Mouse (Mus musculus): Measurements from ENCODE around the gene Igfbp1. TPM values are rescaled to one million over a fixed set of nuclear protein-coding genes. Genes with fewer than 3 reads are reported as not detected.
A peak's percentile ranks its signal among the peaks of the same experiment; 100 is the strongest.

Igfbp1 gene
- polyA plus RNA-seq, 1 experiment from 2014 or later: 8.5 TPM

- H3K9me3 ChIP-seq (replicated peaks; ENCODE audit: control insufficient read depth, low read length): no peaks in the 10 kb centered on the region
- H3K4me2 ChIP-seq (ENCODE audit: low read depth, low read length): no peak overlapping the region
- 52% methylated on average over 8 of the region's 8 CpGs for WGBS
- H3K27ac ChIP-seq (ENCODE audit: low read length): no peak overlapping the region
- no peaks in the 10 kb centered on the region for H3K4me1 ChIP-seq (ENCODE audit: control insufficient read depth, insufficient read depth, low read length)
- no peak overlapping the region for H3K9ac ChIP-seq (ENCODE audit: low read length)
- H3K27me3 ChIP-seq (ENCODE audit: control insufficient read depth, insufficient read depth, low read length): no peaks in the 10 kb centered on the region
- ATAC-seq (ENCODE audit: insufficient read depth, low FRiP score): no peak
- no peak overlapping the region for H3K4me3 ChIP-seq (replicated peaks; ENCODE audit: low read length)
- H3K36me3 ChIP-seq (ENCODE audit: control insufficient read depth, insufficient read depth, low read length): no peaks in the 10 kb centered on the region
These were observed 10.1 kb upstream of the Igfbp1 start for GRCm38 (mm10) chr11:7187472-7187871.

GRCm38 (mm10) chr11:7188469-7188868, 9.1 kb upstream of the Igfbp1 start, which contains the start of gene Gm11985:
Gm11985 (minus strand) TSS chr11:7188569.
- 78% methylated on average over 13 of the region's 13 CpGs for whole genome bisulfite sequencing
- no peaks in the 10 kb centered on the region for H3K9me3 ChIP-seq (replicated peaks; ENCODE audit: control insufficient read depth, low read length)
- H3K36me3 ChIP-seq (ENCODE audit: control insufficient read depth, insufficient read depth, low read length): no peaks in the 10 kb centered on the region
- H3K4me1 ChIP-seq (ENCODE audit: control insufficient read depth, insufficient read depth, low read length): no peaks in the 10 kb centered on the region
- H3K27me3 ChIP-seq (ENCODE audit: control insufficient read depth, insufficient read depth, low read length): no peaks in the 10 kb centered on the region
- H3K4me3 ChIP-seq (replicated peaks; ENCODE audit: low read length): no peak within 1 kb of the TSS
- H3K27ac ChIP-seq (ENCODE audit: low read length): no peak within 1 kb of the TSS
- H3K4me2 ChIP-seq (ENCODE audit: low read depth, low read length): no peak within 1 kb of the TSS
- H3K9ac ChIP-seq (ENCODE audit: low read length): no peak within 1 kb of the TSS
- ATAC-seq (ENCODE audit: insufficient read depth, low FRiP score): no peak

GRCm38 (mm10) chr11:7192710-7193109, 4.9 kb upstream of the Igfbp1 start:
- Histone ChIP-seq H3K36me3 (ENCODE audit: control insufficient read depth, insufficient read depth, low read length) (no peaks in the 10 kb centered on the region), H3K27me3 (ENCODE audit: control insufficient read depth, insufficient read depth, low read length) (no peaks in the 10 kb centered on the region), H3K4me1 (ENCODE audit: control insufficient read depth, insufficient read depth, low read length) (no peaks in the 10 kb centered on the region), H3K27ac (ENCODE audit: low read length) (no peak overlapping the region), H3K4me3 (replicated peaks; ENCODE audit: low read length) (no peak overlapping the region), H3K4me2 (ENCODE audit: low read depth, low read length) (no peak overlapping the region), H3K9ac (ENCODE audit: low read length) (no peak overlapping the region), H3K9me3 (replicated peaks; ENCODE audit: control insufficient read depth, low read length) (no peaks in the 10 kb centered on the region)
- 50% methylated on average over 6 of the region's 6 CpGs for WGBS
- no peak for ATAC-seq (ENCODE audit: insufficient read depth, low FRiP score)

GRCm38 (mm10) chr11:7193134-7193533, 4.4 kb upstream of the Igfbp1 start:
- no peak for ATAC-seq (ENCODE audit: insufficient read depth, low FRiP score)

GRCm38 (mm10) chr11:7194432-7195311, 2.9 kb upstream of the Igfbp1 start:
- WGBS: 83% methylated on average over 10 of the region's 10 CpGs
- no peak overlapping the region for H3K27ac ChIP-seq (ENCODE audit: low read length)
- no peaks in the 10 kb centered on the region for H3K27me3 ChIP-seq (ENCODE audit: control insufficient read depth, insufficient read depth, low read length)
- no peaks in the 10 kb centered on the region for H3K36me3 ChIP-seq (ENCODE audit: control insufficient read depth, insufficient read depth, low read length)
- H3K4me2 ChIP-seq (ENCODE audit: low read depth, low read length): no peak overlapping the region
- H3K4me1 ChIP-seq (ENCODE audit: control insufficient read depth, insufficient read depth, low read length): no peaks in the 10 kb centered on the region
- H3K4me3 ChIP-seq (replicated peaks; ENCODE audit: low read length): no peak overlapping the region
- no peaks in the 10 kb centered on the region for H3K9me3 ChIP-seq (replicated peaks; ENCODE audit: control insufficient read depth, low read length)
- no peak overlapping the region for H3K9ac ChIP-seq (ENCODE audit: low read length)
- ATAC-seq (ENCODE audit: insufficient read depth, low FRiP score): no peak

More at GRCm38 (mm10) chr11:7193134-7193533, 4.4 kb upstream of the Igfbp1 start:
- WGBS: 62% methylated on average over 9 of the region's 9 CpGs
- Histone ChIP-seq H3K9ac (ENCODE audit: low read length) (no peak overlapping the region), H3K36me3 (ENCODE audit: control insufficient read depth, insufficient read depth, low read length) (no peaks in the 10 kb centered on the region), H3K27me3 (ENCODE audit: control insufficient read depth, insufficient read depth, low read length) (no peaks in the 10 kb centered on the region), H3K4me1 (ENCODE audit: control insufficient read depth, insufficient read depth, low read length) (no peaks in the 10 kb centered on the region), H3K27ac (ENCODE audit: low read length) (no peak overlapping the region), H3K4me2 (ENCODE audit: low read depth, low read length) (no peak overlapping the region), H3K9me3 (replicated peaks; ENCODE audit: control insufficient read depth, low read length) (no peaks in the 10 kb centered on the region), H3K4me3 (replicated peaks; ENCODE audit: low read length) (no peak overlapping the region)

GRCm38 (mm10) chr11:7195312-7195685, 2.3 kb upstream of the Igfbp1 start:
- 83% methylated on average over 4 of the region's 4 CpGs for WGBS

GRCm38 (mm10) chr11:7198006-7198405, 424 bp downstream of the Igfbp1 start:
- H3K27ac ChIP-seq (ENCODE audit: low read length): no peak overlapping the region
- no peaks in the 10 kb centered on the region for H3K4me1 ChIP-seq (ENCODE audit: control insufficient read depth, insufficient read depth, low read length)
- H3K9me3 ChIP-seq (replicated peaks; ENCODE audit: control insufficient read depth, low read length): no peaks in the 10 kb centered on the region
- H3K36me3 ChIP-seq (ENCODE audit: control insufficient read depth, insufficient read depth, low read length): no peaks in the 10 kb centered on the region
- no peak overlapping the region for H3K9ac ChIP-seq (ENCODE audit: low read length)
- WGBS: 84% methylated on average over 19 of the region's 19 CpGs
- H3K4me2 ChIP-seq (ENCODE audit: low read depth, low read length): no peak overlapping the region
- H3K27me3 ChIP-seq (ENCODE audit: control insufficient read depth, insufficient read depth, low read length): no peaks in the 10 kb centered on the region
- no peak overlapping the region for H3K4me3 ChIP-seq (replicated peaks; ENCODE audit: low read length)
- no peak for ATAC-seq (ENCODE audit: insufficient read depth, low FRiP score)

More at GRCm38 (mm10) chr11:7195312-7195685, 2.3 kb upstream of the Igfbp1 start:
- no peak overlapping the region for H3K4me3 ChIP-seq (replicated peaks; ENCODE audit: low read length)
- H3K4me2 ChIP-seq (ENCODE audit: low read depth, low read length): no peak overlapping the region
- no peaks in the 10 kb centered on the region for H3K4me1 ChIP-seq (ENCODE audit: control insufficient read depth, insufficient read depth, low read length)
- H3K9me3 ChIP-seq (replicated peaks; ENCODE audit: control insufficient read depth, low read length): no peaks in the 10 kb centered on the region
- no peak overlapping the region for H3K9ac ChIP-seq (ENCODE audit: low read length)
- ATAC-seq (ENCODE audit: insufficient read depth, low FRiP score): no peak
- no peaks in the 10 kb centered on the region for H3K36me3 ChIP-seq (ENCODE audit: control insufficient read depth, insufficient read depth, low read length)
- no peak overlapping the region for H3K27ac ChIP-seq (ENCODE audit: low read length)
- no peaks in the 10 kb centered on the region for H3K27me3 ChIP-seq (ENCODE audit: control insufficient read depth, insufficient read depth, low read length)

- ATAC-seq (ENCODE audit: insufficient read depth, low FRiP score): no peak
- Histone ChIP-seq H3K9me3 (replicated peaks; ENCODE audit: control insufficient read depth, low read length) (no peaks in the 10 kb centered on the region), H3K36me3 (ENCODE audit: control insufficient read depth, insufficient read depth, low read length) (no peaks in the 10 kb centered on the region), H3K27me3 (ENCODE audit: control insufficient read depth, insufficient read depth, low read length) (no peaks in the 10 kb centered on the region), H3K27ac (ENCODE audit: low read length) (0 out of 2 replicates have a peak overlapping the region, but pooled peaks have one; percentile 12), H3K9ac (ENCODE audit: low read length) (no peak overlapping the region), H3K4me3 (replicated peaks; ENCODE audit: low read length) (no peak overlapping the region), H3K4me2 (ENCODE audit: low read depth, low read length) (no peak overlapping the region), H3K4me1 (ENCODE audit: control insufficient read depth, insufficient read depth, low read length) (no peaks in the 10 kb centered on the region)
- WGBS: 65% methylated on average over 10 of the region's 10 CpGs
These were observed 1.1 kb downstream of the Igfbp1 start for GRCm38 (mm10) chr11:7198481-7199256.
